Mouse (Mus musculus): ENCODE measurements around the gene Nek8. TPM values are rescaled to one million over a fixed set of nuclear protein-coding genes. Genes with fewer than 3 reads are reported as not detected.

Nek8 gene
- polyA plus RNA-seq (2015; fragmentation: Nextera tagmentation; extraction: Ambion mirVana) = 19.2 and 20.3 TPM in 2 replicates

- peak within 1 kb of the TSS; percentile 39 for H3K9ac ChIP-seq
- under 1% methylated on average over 32 of the region's 32 CpGs for WGBS
- H3K36me3 ChIP-seq = peaks cover 21% of the 10 kb centered on the region
- H3K9me3 ChIP-seq = no peaks in the 10 kb centered on the region
- H3K4me3 ChIP-seq = peak within 1 kb of the TSS; percentile 61
- H3K4me1 ChIP-seq = peaks cover 51% of the 10 kb centered on the region
- peak within 1 kb of the TSS; percentile 99 for H3K27ac ChIP-seq
- peak; percentile 55; the same call in 1 of the 2 replicates for ATAC-seq (ENCODE audit: borderline replicate concordance, extremely low read depth, low FRiP score, low TSS enrichment)
- no peaks in the 10 kb centered on the region for H3K27me3 ChIP-seq
- peak within 1 kb of the TSS; percentile 97 for H3K4me2 ChIP-seq
These were observed at the start of gene Nek8, which contains the start of gene Tlcd1 for GRCm38 (mm10) chr11:78176402-78176862. Gene Nek8 (minus strand): TSS chr11:78176675. Gene Tlcd1 (plus strand): TSS chr11:78176711.

- no peaks in the 10 kb centered on the region for H3K9me3 ChIP-seq
- H3K27me3 ChIP-seq = no peaks in the 10 kb centered on the region
- H3K4me3 ChIP-seq = no peak overlapping the region
- no peak overlapping the region for H3K4me2 ChIP-seq
- no peak overlapping the region for H3K9ac ChIP-seq
- WGBS = 86% methylated on average over 4 of the region's 4 CpGs
- peaks cover 96% of the 10 kb centered on the region for H3K36me3 ChIP-seq
- no peaks in the 10 kb centered on the region for H3K4me1 ChIP-seq
- ATAC-seq (ENCODE audit: borderline replicate concordance, extremely low read depth, low FRiP score, low TSS enrichment) = no peak
- no peak overlapping the region for H3K27ac ChIP-seq
These were observed 47.1 kb upstream of the Nek8 start for GRCm38 (mm10) chr11:78223586-78223985.

GRCm38 (mm10) chr11:78215709-78216317 lies 39.3 kb upstream of the Nek8 start:
- Histone ChIP-seq H3K36me3 (peaks cover 88% of the 10 kb centered on the region), H3K4me2 (no peak overlapping the region), H3K4me1 (no peaks in the 10 kb centered on the region), H3K9ac (no peak overlapping the region), H3K27me3 (no peaks in the 10 kb centered on the region), H3K27ac (no peak overlapping the region), H3K9me3 (no peaks in the 10 kb centered on the region), H3K4me3 (no peak overlapping the region)
- WGBS = 89% methylated on average over 11 of the region's 11 CpGs
- no peak for ATAC-seq (ENCODE audit: borderline replicate concordance, extremely low read depth, low FRiP score, low TSS enrichment)

- H3K36me3 ChIP-seq = peaks cover 89% of the 10 kb centered on the region
- ATAC-seq (ENCODE audit: borderline replicate concordance, extremely low read depth, low FRiP score, low TSS enrichment) = no peak
- no peaks in the 10 kb centered on the region for H3K27me3 ChIP-seq
- no peaks in the 10 kb centered on the region for H3K9me3 ChIP-seq
- no peaks in the 10 kb centered on the region for H3K4me1 ChIP-seq
- H3K27ac ChIP-seq = no peak overlapping the region
- no peak overlapping the region for H3K4me3 ChIP-seq
- H3K4me2 ChIP-seq = no peak overlapping the region
- no peak overlapping the region for H3K9ac ChIP-seq
- 79% methylated on average over 14 of the region's 14 CpGs for WGBS
These were observed 36.8 kb upstream of the Nek8 start for GRCm38 (mm10) chr11:78213086-78213817.

GRCm38 (mm10) chr11:78211513-78211912 lies 35.0 kb upstream of the Nek8 start:
- no peak overlapping the region for H3K9ac ChIP-seq
- no peaks in the 10 kb centered on the region for H3K9me3 ChIP-seq
- H3K36me3 ChIP-seq = peaks cover 89% of the 10 kb centered on the region
- no peak overlapping the region for H3K4me3 ChIP-seq
- no peaks in the 10 kb centered on the region for H3K27me3 ChIP-seq
- 84% methylated on average over 5 of the region's 5 CpGs for WGBS
- ATAC-seq (ENCODE audit: borderline replicate concordance, extremely low read depth, low FRiP score, low TSS enrichment) = no peak
- H3K4me2 ChIP-seq = no peak overlapping the region
- no peak overlapping the region for H3K27ac ChIP-seq
- H3K4me1 ChIP-seq = no peaks in the 10 kb centered on the region

- H3K4me1 ChIP-seq = no peaks in the 10 kb centered on the region
- H3K9me3 ChIP-seq = no peaks in the 10 kb centered on the region
- H3K27me3 ChIP-seq = no peaks in the 10 kb centered on the region
- ATAC-seq (ENCODE audit: borderline replicate concordance, extremely low read depth, low FRiP score, low TSS enrichment) = no peak
- H3K4me2 ChIP-seq = no peak overlapping the region
- H3K9ac ChIP-seq = no peak overlapping the region
- H3K36me3 ChIP-seq = peaks cover 89% of the 10 kb centered on the region
- 43% methylated on average over 7 of the region's 7 CpGs for WGBS
- no peak overlapping the region for H3K4me3 ChIP-seq
- H3K27ac ChIP-seq = no peak overlapping the region
These were observed 34.1 kb upstream of the Nek8 start for GRCm38 (mm10) chr11:78210615-78211014.

- H3K9ac ChIP-seq = no peak overlapping the region
- 78% methylated on average over 6 of the region's 6 CpGs for WGBS
- ATAC-seq (ENCODE audit: borderline replicate concordance, extremely low read depth, low FRiP score, low TSS enrichment) = no peak
- no peak overlapping the region for H3K4me2 ChIP-seq
- no peaks in the 10 kb centered on the region for H3K4me1 ChIP-seq
- no peaks in the 10 kb centered on the region for H3K9me3 ChIP-seq
- no peak overlapping the region for H3K4me3 ChIP-seq
- no peak overlapping the region for H3K27ac ChIP-seq
- H3K27me3 ChIP-seq = no peaks in the 10 kb centered on the region
- H3K36me3 ChIP-seq = peaks cover 86% of the 10 kb centered on the region
These were observed 33.4 kb upstream of the Nek8 start for GRCm38 (mm10) chr11:78209886-78210285.

GRCm38 (mm10) chr11:78207190-78207589 lies 30.7 kb upstream of the Nek8 start:
- Histone ChIP-seq H3K9ac (no peak overlapping the region), H3K4me2 (no peak overlapping the region), H3K36me3 (peaks cover 65% of the 10 kb centered on the region), H3K4me3 (no peak overlapping the region), H3K4me1 (no peaks in the 10 kb centered on the region), H3K27ac (no peak overlapping the region), H3K27me3 (no peaks in the 10 kb centered on the region), H3K9me3 (no peaks in the 10 kb centered on the region)
- ATAC-seq (ENCODE audit: borderline replicate concordance, extremely low read depth, low FRiP score, low TSS enrichment) = no peak
- WGBS = 86% methylated on average over 7 of the region's 7 CpGs

GRCm38 (mm10) chr11:78205361-78206206 lies 29.1 kb upstream of the Nek8 start:
- Histone ChIP-seq H3K4me3 (no peak overlapping the region), H3K36me3 (peaks cover 52% of the 10 kb centered on the region)
- WGBS = 73% methylated on average over 13 of the region's 13 CpGs

GRCm38 (mm10) chr11:78204287-78204686 lies 27.8 kb upstream of the Nek8 start:
- H3K9me3 ChIP-seq = no peaks in the 10 kb centered on the region
- H3K4me1 ChIP-seq = no peaks in the 10 kb centered on the region
- ATAC-seq (ENCODE audit: borderline replicate concordance, extremely low read depth, low FRiP score, low TSS enrichment) = no peak
- H3K4me3 ChIP-seq = no peak overlapping the region
- 80% methylated on average over 6 of the region's 6 CpGs for whole genome bisulfite sequencing
- H3K9ac ChIP-seq = no peak overlapping the region
- H3K36me3 ChIP-seq = peaks cover 39% of the 10 kb centered on the region
- no peaks in the 10 kb centered on the region for H3K27me3 ChIP-seq
- H3K4me2 ChIP-seq = no peak overlapping the region
- H3K27ac ChIP-seq = no peak overlapping the region

More at GRCm38 (mm10) chr11:78205361-78206206, 29.1 kb upstream of the Nek8 start:
- Histone ChIP-seq H3K4me1 (no peaks in the 10 kb centered on the region), H3K4me2 (no peak overlapping the region), H3K9ac (no peak overlapping the region), H3K27ac (no peak overlapping the region), H3K27me3 (no peaks in the 10 kb centered on the region), H3K9me3 (no peaks in the 10 kb centered on the region)
- no peak for ATAC-seq (ENCODE audit: borderline replicate concordance, extremely low read depth, low FRiP score, low TSS enrichment)

GRCm38 (mm10) chr11:78202372-78202771 lies 25.9 kb upstream of the Nek8 start:
- Histone ChIP-seq H3K9me3 (no peaks in the 10 kb centered on the region), H3K4me2 (no peak overlapping the region), H3K9ac (no peak overlapping the region), H3K27me3 (no peaks in the 10 kb centered on the region), H3K36me3 (peaks cover 20% of the 10 kb centered on the region), H3K4me3 (no peak overlapping the region), H3K4me1 (no peaks in the 10 kb centered on the region), H3K27ac (no peak overlapping the region)
- no peak for ATAC-seq (ENCODE audit: borderline replicate concordance, extremely low read depth, low FRiP score, low TSS enrichment)
- 89% methylated on average over 3 of the region's 3 CpGs for WGBS

All from lung, embryonic 15.5 days (tissue).